Mouse (Mus musculus) gastrocnemius, postnatal 14 days (tissue): ENCODE data around the gene Psmc1. TPM values are rescaled to one million over a fixed set of nuclear protein-coding genes. Genes with fewer than 3 reads are reported as not detected.

Experiments used
- DNase-seq: peaks from one replicate; pipeline ENCODE4 v3.0.0; 2021; ENCODE audit warnings: mixed read lengths
- intact Hi-C: fragments of 180-260 bp; cut with DNase I; formaldehyde crosslinking; loops from one replicate; pipeline ENCODE4 v1.15.1; 2025; ENCODE audit warnings: low total_unique reads
- total RNA-seq, 2 experiments: library from RNA; stranded (reverse); gene quantifications; 2 replicates each; pipeline ENCODE4 v1.2.3; 2021

Gene Psmc1
- total RNA-seq, 2 experiments from 2014 or later: 177 to 181 TPM

GRCm38 (mm10) chr12:100115982-100116381 is 6.0 kb downstream of the Psmc1 start:
- DNase-seq: peak; percentile 40
- intact Hi-C loops: no loop called here

GRCm38 (mm10) chr12:100122921-100123381 is 13.0 kb downstream of the Psmc1 start:
- peak; percentile 77 for DNase-seq
- intact Hi-C loops: no loop called here

- intact Hi-C loops: no loop called here
Measured at GRCm38 (mm10) chr12:100123476-100123875, 13.5 kb downstream of the Psmc1 start.

GRCm38 (mm10) chr12:100124913-100125798 is 15.2 kb downstream of the Psmc1 start:
- intact Hi-C loops: no loop called here
- no peak for DNase-seq

More at GRCm38 (mm10) chr12:100123476-100123875, 13.5 kb downstream of the Psmc1 start:
- DNase-seq: no peak

- intact Hi-C loops: no loop called here
- DNase-seq: no peak
Measured at GRCm38 (mm10) chr12:100126968-100127865, 17.3 kb downstream of the Psmc1 start.

- intact Hi-C loops: no loop called here
- no peak for DNase-seq
Measured at GRCm38 (mm10) chr12:100127866-100128480, 18.0 kb downstream of the Psmc1 start.

- DNase-seq: no peak
- intact Hi-C loops: no loop called here
Measured at GRCm38 (mm10) chr12:100128522-100128921, 18.6 kb downstream of the Psmc1 start.

GRCm38 (mm10) chr12:100128961-100129360 is 19.0 kb downstream of the Psmc1 start:
- intact Hi-C loops: no loop called here
- no peak for DNase-seq

GRCm38 (mm10) chr12:100131167-100131566 is 21.2 kb downstream of the Psmc1 start:
- DNase-seq: no peak
- intact Hi-C loops: no loop called here

- peak; percentile 67 for DNase-seq
- intact Hi-C loops: no loop called here
Measured at GRCm38 (mm10) chr12:100131655-100132054, 21.7 kb downstream of the Psmc1 start.

GRCm38 (mm10) chr12:100134395-100134936 is 24.5 kb downstream of the Psmc1 start:
- intact Hi-C loops: no loop called here
- DNase-seq: no peak

GRCm38 (mm10) chr12:100135117-100135516 is 25.2 kb downstream of the Psmc1 start:
- intact Hi-C loops: no loop called here
- DNase-seq: no peak

- intact Hi-C loops: no loop called here
- no peak for DNase-seq
Measured at GRCm38 (mm10) chr12:100142848-100143523, 33.0 kb downstream of the Psmc1 start.

GRCm38 (mm10) chr12:100143737-100144136 is 33.8 kb downstream of the Psmc1 start:
- DNase-seq: no peak
- intact Hi-C loops: no loop called here

GRCm38 (mm10) chr12:100144269-100144668 is 34.3 kb downstream of the Psmc1 start:
- intact Hi-C loops: no loop called here
- no peak for DNase-seq

- DNase-seq: no peak
- intact Hi-C loops: no loop called here
Measured at GRCm38 (mm10) chr12:100152466-100152865, 42.5 kb downstream of the Psmc1 start.

- DNase-seq: peak; percentile 89
- intact Hi-C loops: no loop called here
Measured at GRCm38 (mm10) chr12:100159261-100159975, 49.5 kb downstream of the Psmc1 start, which contains the start of gene Nrde2. Gene Nrde2, minus strand, starts transcription at chr12:100159653.

GRCm38 (mm10) chr12:100164991-100165500 is 55.1 kb downstream of the Psmc1 start:
- intact Hi-C loops: no loop called here
- DNase-seq: no peak
